Mouse (Mus musculus) liver, embryonic 14.5 days (tissue): ENCODE measurements around the gene Veph1.

Experiments
- CTCF ChIP-seq: IDR thresholded peaks from 2 replicates; pipeline ENCODE4 v1.5.1; 2016; ENCODE audit warnings: antibody characterized with exemption, low read depth, control low read depth
- EP300 ChIP-seq: IDR thresholded peaks from 2 replicates; pipeline ENCODE4 v1.6.1; 2016; ENCODE audit warnings: antibody characterized with exemption, low read depth

DNA sequence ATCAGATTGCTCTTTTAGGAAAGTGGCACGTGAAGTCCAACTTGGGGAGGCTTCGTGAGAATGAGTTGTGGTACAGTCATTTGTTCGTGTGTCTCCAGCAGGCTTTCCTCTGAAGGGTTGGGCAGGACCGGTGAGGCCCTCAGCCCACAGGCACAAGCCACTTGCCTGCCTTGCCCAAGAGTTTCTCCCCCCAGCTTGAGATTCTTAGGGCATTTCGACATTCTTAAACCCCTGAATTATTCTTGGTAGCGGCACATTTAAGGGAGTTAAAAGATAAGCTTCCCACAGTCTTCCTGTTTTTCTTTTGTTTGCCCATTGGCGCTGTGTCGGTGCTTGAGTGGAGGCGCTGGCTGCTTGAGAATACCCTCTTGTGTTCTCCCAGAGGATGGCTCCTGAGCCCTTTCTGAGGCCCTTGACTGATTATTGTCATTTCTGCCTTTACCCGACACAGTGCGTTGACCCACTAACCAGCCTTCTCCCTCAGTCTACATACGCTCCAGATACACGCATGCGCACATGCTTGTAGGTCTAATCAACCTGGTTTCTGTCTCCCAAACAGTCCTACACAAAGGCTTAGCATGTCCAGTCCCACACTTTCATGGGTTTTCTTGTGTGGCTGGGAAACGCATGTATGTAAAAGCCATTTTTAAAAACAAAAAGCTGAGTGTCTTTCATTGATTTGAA, 34.4 kb upstream of the Veph1 start:
- TF ChIP-seq CTCF (no peak), EP300 (no peak)
